Mouse (Mus musculus) T-helper 2 cell (primary cell): Measurements from ENCODE around the gene Cldn1.

Experiments
- in situ Hi-C: fragments of 300-600 bp; cut with MboI, MseI; formaldehyde crosslinking; loops from one replicate; pipeline ENCODE4 v1.15.1; 2025; ENCODE audit warnings: high pct_unique_total_duplicates

The Cldn1 gene

GRCm38 (mm10) chr16:26371325-26372053 lies at the start of gene Cldn1:
TSS of gene Cldn1 (minus strand) at chr16:26371841.
- in situ Hi-C loops, result no loop called here

GRCm38 (mm10) chr16:26418616-26419015 lies 47.0 kb upstream of the Cldn1 start:
- in situ Hi-C loops, result no loop called here

GRCm38 (mm10) chr16:26404070-26404469 lies 32.4 kb upstream of the Cldn1 start:
- in situ Hi-C loops, result no loop called here

DNA sequence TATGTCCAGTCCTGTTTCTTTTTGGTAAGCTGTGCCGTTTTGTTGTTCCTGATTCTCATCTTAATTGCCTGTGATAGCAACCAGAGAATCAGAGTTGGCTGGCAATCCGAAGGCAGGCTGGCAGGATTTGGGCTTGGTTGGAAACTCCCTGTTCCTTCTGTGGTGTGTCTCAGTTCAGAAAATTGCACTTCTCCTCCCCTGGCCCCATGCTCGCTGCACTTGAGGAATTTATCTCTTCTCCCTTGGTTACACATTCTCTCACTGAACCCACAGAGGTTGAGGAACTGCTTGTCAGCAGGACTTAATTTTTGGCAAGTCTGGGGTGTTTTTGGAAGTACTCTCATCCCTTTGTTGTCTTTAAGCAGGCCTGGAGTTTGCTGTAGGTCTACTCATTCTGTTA lies 29.3 kb upstream of the Cldn1 start:
- in situ Hi-C loops, result no loop called here

DNA sequence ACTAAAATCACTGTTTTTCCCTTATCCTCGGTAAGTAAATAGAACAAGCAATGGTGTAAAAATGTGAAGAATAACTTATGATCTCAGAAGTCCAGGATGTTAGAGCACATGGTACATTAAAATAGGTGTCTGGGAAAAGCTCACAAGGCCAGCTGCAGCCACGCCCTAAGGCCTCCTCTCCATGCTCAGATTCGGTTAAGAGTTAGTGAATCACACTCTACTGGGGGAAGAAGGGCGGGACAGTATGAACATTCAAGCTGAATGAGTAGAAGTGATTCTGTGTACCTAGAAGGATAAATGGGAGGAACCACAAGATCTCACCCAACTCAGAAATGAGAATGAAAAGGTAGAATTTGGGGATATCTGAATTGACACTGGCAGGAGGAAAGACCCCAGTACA lies 28.9 kb upstream of the Cldn1 start:
- in situ Hi-C loops, result no loop called here

GRCm38 (mm10) chr16:26390936-26391335 lies 19.3 kb upstream of the Cldn1 start:
- in situ Hi-C loops, result no loop called here

DNA sequence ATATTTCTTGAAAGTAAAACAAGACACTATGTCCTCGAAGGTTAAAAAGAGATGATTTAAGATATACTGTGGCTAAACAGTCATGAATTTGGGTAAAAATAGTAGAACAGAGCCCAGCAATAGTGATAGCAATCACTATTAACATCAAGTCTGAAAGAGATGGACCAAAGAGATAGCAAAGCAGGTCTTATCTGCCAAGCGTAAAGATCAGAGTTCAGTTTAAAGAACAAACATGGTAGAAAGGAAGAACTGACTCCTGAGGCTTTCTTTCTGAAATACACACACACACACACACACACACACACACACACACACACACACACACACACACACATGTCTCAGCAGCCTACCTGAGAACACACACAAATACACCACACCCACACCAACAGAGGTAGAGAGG lies 14.5 kb upstream of the Cldn1 start:
- in situ Hi-C loops, result no loop called here

GRCm38 (mm10) chr16:26384112-26384649 lies 12.5 kb upstream of the Cldn1 start:
- in situ Hi-C loops, result no loop called here

DNA sequence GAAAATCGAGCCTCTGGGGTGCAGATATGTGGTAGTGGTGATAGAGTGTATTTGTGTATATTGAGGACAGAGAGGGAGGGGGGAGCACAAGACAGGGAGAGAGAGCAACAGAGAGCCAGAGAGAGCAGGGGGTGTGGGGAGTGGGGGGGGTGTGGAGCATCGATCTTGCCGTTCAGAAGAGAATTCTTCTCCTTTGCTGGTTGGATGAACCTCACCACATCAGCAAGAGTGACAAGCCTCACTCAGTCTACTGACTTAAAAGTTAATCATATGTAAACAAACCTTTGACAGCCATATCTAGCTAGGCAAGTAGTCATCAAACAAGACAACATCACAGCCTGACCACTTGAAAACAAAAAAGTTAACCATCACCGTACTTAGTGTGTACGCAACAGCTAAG lies 5.5 kb upstream of the Cldn1 start:
- in situ Hi-C loops, result no loop called here

GRCm38 (mm10) chr16:26370127-26370526 lies 1.5 kb downstream of the Cldn1 start:
- in situ Hi-C loops, result no loop called here

DNA sequence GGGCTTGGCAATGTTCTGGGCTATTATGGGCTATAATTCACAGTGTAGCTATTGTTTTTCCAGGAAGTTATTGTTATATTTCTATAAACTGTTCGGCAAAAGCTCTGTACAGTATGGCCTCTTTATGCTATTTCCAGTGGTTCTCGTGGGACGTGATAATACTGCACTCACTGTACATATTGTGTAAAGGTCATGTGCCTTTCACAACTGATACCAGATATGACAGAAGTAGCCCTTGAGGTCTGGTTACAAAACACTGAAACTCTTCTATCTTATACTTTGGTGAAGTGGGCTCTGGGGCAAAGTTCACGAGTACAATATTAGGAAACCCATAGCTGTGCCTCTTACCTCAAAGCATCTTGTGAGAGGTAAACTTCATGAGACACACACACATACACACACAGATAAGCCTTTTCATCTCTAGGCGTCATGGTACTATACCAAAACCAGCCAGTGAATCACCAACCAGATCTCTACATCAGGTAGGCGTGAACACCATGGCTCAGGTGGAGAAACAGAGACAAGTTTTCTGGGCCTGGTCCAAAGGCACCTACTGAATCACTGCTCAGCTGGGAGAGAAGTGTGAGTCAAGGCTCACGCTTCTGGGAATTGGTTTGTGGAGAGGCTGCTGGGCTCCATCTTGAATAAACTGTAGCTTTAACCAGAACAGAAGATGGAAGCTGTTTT lies 2.5 kb downstream of the Cldn1 start:
- in situ Hi-C loops, result no loop called here

DNA sequence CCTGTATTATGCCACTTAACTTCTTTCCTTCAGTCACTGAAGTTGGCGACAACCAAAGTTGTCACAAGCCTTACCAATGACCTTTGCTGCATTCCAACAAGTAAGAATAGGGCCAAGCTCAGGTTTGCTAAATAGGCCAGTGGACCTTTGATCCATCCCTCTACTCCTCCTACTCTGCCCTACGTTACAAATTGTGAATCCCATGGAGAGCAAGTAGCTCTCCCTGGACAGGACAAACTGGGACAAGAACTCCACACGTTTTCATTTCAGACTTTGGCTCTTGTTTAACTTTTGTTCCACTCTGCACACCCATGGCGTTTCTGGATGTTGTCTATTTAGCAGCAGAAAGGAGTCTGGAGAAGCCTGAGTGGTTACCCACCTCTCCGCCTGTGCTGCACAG lies 3.5 kb downstream of the Cldn1 start:
- in situ Hi-C loops, result no loop called here

GRCm38 (mm10) chr16:26360694-26361093 lies 10.9 kb downstream of the Cldn1 start:
- in situ Hi-C loops, result no loop called here

DNA sequence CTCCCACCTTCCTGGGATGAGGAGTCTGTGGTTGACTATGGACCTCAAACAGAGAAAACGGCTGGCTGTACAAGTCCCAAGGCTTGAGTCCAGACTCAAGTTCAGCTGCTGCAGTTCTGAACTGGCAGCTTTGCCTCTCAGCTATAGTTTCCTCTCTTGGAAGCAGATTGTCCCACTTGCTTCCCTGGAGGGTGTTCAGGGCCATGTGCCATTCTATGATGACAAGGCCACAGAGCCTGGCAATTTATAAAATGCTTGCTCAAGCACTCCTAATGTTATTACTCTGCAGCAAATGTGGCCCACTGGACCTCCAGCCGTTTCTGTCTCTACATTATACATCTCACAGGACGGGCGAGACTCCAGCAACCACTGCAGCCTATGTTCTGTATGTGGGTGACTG lies 12.0 kb downstream of the Cldn1 start:
- in situ Hi-C loops, result no loop called here

- in situ Hi-C loops, result no loop called here
Measured at GRCm38 (mm10) chr16:26358898-26359297, 12.7 kb downstream of the Cldn1 start.

- in situ Hi-C loops, result no loop called here
Measured at GRCm38 (mm10) chr16:26357863-26358780, 13.5 kb downstream of the Cldn1 start.

- in situ Hi-C loops, result no loop called here
Measured at GRCm38 (mm10) chr16:26355513-26355912, 16.1 kb downstream of the Cldn1 start.

DNA sequence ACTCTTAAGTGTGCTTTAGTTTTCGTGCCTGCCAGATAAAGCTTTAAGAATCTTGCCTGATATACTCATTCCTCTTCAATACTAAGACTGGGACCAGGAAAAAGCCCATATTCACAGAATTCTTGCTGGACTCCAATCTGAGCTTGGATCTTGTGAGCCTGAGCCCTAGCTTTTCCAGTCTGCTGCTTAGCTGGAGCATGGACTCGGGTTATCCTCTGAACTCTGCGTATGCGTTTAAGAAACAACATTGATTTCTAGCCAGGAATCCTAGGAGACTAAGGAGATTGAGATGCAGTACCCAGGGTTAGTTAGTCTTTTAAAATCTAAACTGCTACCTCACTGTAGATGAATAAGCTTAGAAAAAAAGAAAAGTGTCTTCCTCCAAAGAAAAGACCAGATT lies 20.9 kb downstream of the Cldn1 start:
- in situ Hi-C loops, result no loop called here

DNA sequence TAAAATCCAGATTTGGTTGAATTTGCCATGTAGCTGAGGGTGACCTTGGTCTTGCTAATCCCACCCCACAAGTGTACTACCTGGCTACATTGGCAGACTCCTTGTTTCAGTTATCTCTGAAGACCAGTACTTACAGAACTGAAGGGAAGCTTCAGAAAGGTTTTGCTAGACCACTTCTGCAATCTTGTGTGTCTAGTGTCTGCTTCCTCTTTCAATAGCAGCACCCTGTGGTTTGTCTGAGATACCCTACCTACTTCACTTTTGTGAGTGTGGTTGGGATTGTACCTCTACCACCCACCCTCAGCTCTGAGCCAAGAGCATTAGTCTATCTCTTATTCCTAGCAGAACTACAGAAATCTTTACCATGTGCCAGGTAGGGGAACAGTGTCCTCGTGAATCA lies 22.8 kb downstream of the Cldn1 start:
- in situ Hi-C loops, result no loop called here

DNA sequence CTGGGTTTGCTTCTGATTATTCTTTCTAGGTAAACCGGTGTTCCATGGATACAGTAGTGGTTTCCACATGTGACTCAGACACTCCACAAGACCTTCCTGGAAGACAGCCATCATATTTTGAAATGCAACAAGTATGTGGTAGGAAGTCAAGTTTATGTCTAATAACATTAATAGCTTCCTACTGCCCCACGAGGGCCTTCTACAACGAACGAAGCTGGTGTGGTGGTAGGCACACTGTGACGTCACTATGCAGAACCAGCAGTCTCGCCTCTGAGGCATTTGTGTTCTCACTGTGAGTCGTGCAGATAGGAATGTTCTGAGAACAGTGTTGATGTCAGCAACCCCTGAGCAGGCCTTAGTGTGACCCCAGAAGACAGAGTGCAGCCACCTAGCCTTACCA lies 55.4 kb downstream of the Cldn1 start:
- in situ Hi-C loops, result no loop called here

DNA sequence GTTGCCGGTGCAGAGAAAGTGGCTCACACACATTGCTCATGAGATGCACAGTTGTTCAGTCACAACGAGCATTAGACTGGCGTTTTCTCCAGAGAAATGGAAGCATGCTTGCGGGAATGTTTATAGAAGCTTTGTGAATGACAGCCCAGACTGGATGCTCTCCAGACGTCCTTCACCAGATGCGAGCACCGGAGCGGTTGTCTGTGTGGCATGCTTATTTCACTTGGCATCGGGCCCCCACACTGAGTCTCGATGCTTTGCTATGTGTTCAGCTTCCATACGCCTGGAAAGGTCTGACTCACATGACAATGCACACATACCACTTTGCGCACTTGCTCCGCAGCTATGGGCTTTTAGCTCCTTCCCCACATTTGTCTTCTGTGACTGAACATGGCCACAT lies 56.8 kb downstream of the Cldn1 start:
- in situ Hi-C loops, result no loop called here

GRCm38 (mm10) chr16:26309402-26309801 lies 62.2 kb downstream of the Cldn1 start:
- in situ Hi-C loops, result no loop called here
